Mouse (Mus musculus): ENCODE measurements around the gene Cope.

The Cope gene

GRCm38 (mm10) chr8:70302358-70302890 is at the start of gene Cope, which contains the start of gene Ddx49:
Gene Cope, plus strand, starts transcription at chr8:70302518.
Gene Ddx49, minus strand, starts transcription at chr8:70302489.
- peak; percentile 93 for DNase-seq (ENCODE audit: low spot score)

GRCm38 (mm10) chr8:70254628-70255027 is 47.7 kb upstream of the Cope start:
- DNase-seq (ENCODE audit: low spot score) = no peak

- no peak for DNase-seq (ENCODE audit: low spot score)
These were observed 44.9 kb upstream of the Cope start for GRCm38 (mm10) chr8:70257456-70257855.

GRCm38 (mm10) chr8:70258600-70258999 is 43.7 kb upstream of the Cope start:
- no peak for DNase-seq (ENCODE audit: low spot score)

- no peak for DNase-seq (ENCODE audit: low spot score)
These were observed 43.3 kb upstream of the Cope start for GRCm38 (mm10) chr8:70259043-70259442.

GRCm38 (mm10) chr8:70267674-70268073 is 34.6 kb upstream of the Cope start:
- DNase-seq (ENCODE audit: low spot score) = no peak

GRCm38 (mm10) chr8:70268311-70268710 is 34.0 kb upstream of the Cope start:
- DNase-seq (ENCODE audit: low spot score) = no peak

GRCm38 (mm10) chr8:70268799-70269565 is 33.3 kb upstream of the Cope start:
- peak; percentile 67 for DNase-seq (ENCODE audit: low spot score)

- no peak for DNase-seq (ENCODE audit: low spot score)
These were observed 29.4 kb upstream of the Cope start for GRCm38 (mm10) chr8:70272949-70273348.

- no peak for DNase-seq (ENCODE audit: low spot score)
These were observed 28.0 kb upstream of the Cope start for GRCm38 (mm10) chr8:70274350-70274749.

GRCm38 (mm10) chr8:70276476-70276875 is 25.8 kb upstream of the Cope start:
- DNase-seq (ENCODE audit: low spot score) = no peak

- DNase-seq (ENCODE audit: low spot score) = no peak
These were observed 24.1 kb upstream of the Cope start for GRCm38 (mm10) chr8:70278175-70278574.

GRCm38 (mm10) chr8:70279266-70279665 is 23.1 kb upstream of the Cope start:
- DNase-seq (ENCODE audit: low spot score) = no peak

GRCm38 (mm10) chr8:70281001-70281400 is 21.3 kb upstream of the Cope start:
- DNase-seq (ENCODE audit: low spot score) = peak; percentile 83

GRCm38 (mm10) chr8:70282603-70283135 is 19.6 kb upstream of the Cope start, which contains the start of gene Homer3:
Gene Homer3, plus strand, starts transcription at chr8:70282827.
- peak; percentile 95 for DNase-seq (ENCODE audit: low spot score)

GRCm38 (mm10) chr8:70283136-70284077 is 18.9 kb upstream of the Cope start:
- DNase-seq (ENCODE audit: low spot score) = peak; percentile 64

GRCm38 (mm10) chr8:70284421-70284820 is 17.9 kb upstream of the Cope start:
- DNase-seq (ENCODE audit: low spot score) = no peak

- DNase-seq (ENCODE audit: low spot score) = no peak
These were observed 17.0 kb upstream of the Cope start for GRCm38 (mm10) chr8:70285304-70285703.

- peak; percentile 61 for DNase-seq (ENCODE audit: low spot score)
These were observed 15.6 kb upstream of the Cope start for GRCm38 (mm10) chr8:70286737-70287136.

GRCm38 (mm10) chr8:70293988-70294405 is 8.3 kb upstream of the Cope start:
- no peak for DNase-seq (ENCODE audit: low spot score)

GRCm38 (mm10) chr8:70300881-70301280 is 1.4 kb upstream of the Cope start:
- DNase-seq (ENCODE audit: low spot score) = no peak

GRCm38 (mm10) chr8:70302901-70303300 is 583 bp downstream of the Cope start:
- no peak for DNase-seq (ENCODE audit: low spot score)

Measured in testis, postnatal 10 days (tissue).